Mouse (Mus musculus) bone marrow, adult 2 months (tissue): ENCODE results near the gene Rad18. TPM values are rescaled to one million over a fixed set of nuclear protein-coding genes. Genes with fewer than 3 reads are reported as not detected.

ENCODE experiments used
- H3K27ac ChIP-seq: fragments of 200-500 bp; 2 replicates; pipeline ENCODE4 v1.5.1; 2012; ENCODE audit warnings: low read depth, mild to moderate bottlenecking, control low read depth, inconsistent platforms, low read length; ENCODE audit not compliant: control insufficient read depth, poor library complexity, insufficient read depth
- H3K4me1 ChIP-seq: fragments of 200-500 bp; 2 replicates; pipeline ENCODE4 v1.6.1; 2011; ENCODE audit warnings: low read length; ENCODE audit not compliant: control insufficient read depth, insufficient read depth
- H3K4me3 ChIP-seq: fragments of 200-500 bp; replicated peaks from 2 replicates; pipeline ENCODE3; 2011; ENCODE audit warnings: mild to moderate bottlenecking, low read depth, low read length, control low read depth; ENCODE audit not compliant: control insufficient read depth
- CTCF ChIP-seq: fragments of 200-500 bp; IDR thresholded peaks from 2 replicates; pipeline ENCODE4 v1.5.1; 2011; ENCODE audit warnings: low read length, control low read depth; ENCODE audit not compliant: control insufficient read depth, insufficient read depth
- POLR2A ChIP-seq: fragments of 200-500 bp; IDR thresholded peaks from 2 replicates; pipeline ENCODE4 v1.6.1; 2011; ENCODE audit warnings: low read depth, mild to moderate bottlenecking, control low read depth, low read length, borderline replicate concordance; ENCODE audit not compliant: control insufficient read depth
- WGBS: fragments of 180-500 bp; shearing (Covaris S2); methylation state at CpG from one replicate; pipeline ENCODE4 v1.1.7; 2018; 5-methylcytosine and 5-hydroxymethylcytosine counted together
- polyA plus RNA-seq: library from polyadenylated mRNA; stranded (reverse); fragments of >200 nt; gene quantifications from 2 replicates; pipeline ENCODE4 v1.2.4, GENCODE M21; 2011; ENCODE audit warnings: low replicate concordance; ENCODE audit not compliant: missing spikeins, insufficient read depth, insufficient read length

Gene Rad18
- polyA plus RNA-seq, 1 experiment: 12.2 TPM

DNA sequence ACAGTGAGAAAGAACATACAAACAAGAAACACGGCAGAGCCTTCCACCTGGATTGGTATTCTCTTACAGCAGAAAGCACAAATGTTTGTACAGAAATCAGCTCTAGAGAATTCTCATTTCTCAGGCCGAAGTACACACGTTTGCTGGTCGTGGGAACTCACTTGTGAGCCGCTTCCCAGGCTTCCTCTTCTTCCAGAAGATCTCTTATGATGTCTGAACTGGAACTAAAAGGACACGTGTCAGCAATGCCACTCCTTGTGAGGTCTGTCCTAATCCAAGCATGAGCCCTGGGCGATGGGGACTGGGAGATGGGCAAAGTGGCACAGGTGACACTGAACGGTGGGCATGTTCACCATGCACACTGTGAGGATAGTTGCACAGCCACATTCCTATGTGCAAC lies 68.2 kb downstream of the Rad18 start:
- H3K4me1 ChIP-seq: no peaks in the 10 kb centered on the region; the same call in 1 of the 2 replicates
- TF ChIP-seq POLR2A (no peak), CTCF (no peak)
- 90% methylated on average over 8 of the region's 8 CpGs for WGBS
- no peak overlapping the region for H3K4me3 ChIP-seq
- no peak overlapping the region for H3K27ac ChIP-seq

DNA sequence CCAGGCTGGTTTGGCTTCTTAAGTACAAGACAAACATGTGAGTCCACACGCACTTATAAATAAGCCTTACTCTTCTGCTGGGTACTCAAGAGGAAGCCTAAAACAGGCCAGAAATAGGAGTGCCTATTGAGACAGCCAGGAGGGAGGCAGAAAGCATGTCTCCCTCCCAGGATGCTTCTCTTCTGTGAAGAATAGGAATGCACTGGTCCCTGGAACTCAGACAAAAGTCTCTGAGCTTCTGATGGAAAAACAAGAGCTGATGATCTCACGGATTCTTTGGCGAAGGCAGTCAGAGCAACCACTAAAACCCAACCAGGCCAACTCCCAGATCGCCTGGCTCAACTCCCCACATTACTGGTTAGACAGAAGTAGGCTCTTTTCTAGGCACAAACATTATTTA lies 74.2 kb downstream of the Rad18 start:
- Histone ChIP-seq H3K4me3 (no peak overlapping the region), H3K4me1 (no peaks in the 10 kb centered on the region; the same call in 1 of the 2 replicates), H3K27ac (no peak overlapping the region)
- WGBS: 94% methylated on average over 4 of the region's 4 CpGs
- TF ChIP-seq POLR2A (no peak), CTCF (no peak)

DNA sequence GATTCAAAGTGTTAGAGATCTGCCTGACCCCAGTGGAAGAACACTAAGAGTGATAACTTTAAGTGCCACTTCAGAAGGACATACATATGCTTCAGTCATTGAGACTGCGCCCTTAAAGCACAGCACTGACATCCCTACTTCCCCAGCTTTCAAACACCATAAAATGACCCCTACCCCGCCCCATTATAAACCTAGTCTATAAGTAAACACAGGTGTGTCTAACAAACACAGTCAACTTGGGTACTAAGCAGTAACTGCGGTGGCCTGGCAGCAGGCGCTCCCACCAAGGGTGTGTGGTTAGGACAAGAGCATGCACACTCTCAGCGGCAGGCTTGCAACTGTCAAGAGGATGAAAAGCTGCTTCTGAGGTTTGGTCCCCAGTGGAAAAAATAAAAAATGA lies 76.5 kb downstream of the Rad18 start:
- no peaks in the 10 kb centered on the region; the same call in 1 of the 2 replicates for H3K4me1 ChIP-seq
- no peak for TF ChIP-seq CTCF
- no peak for TF ChIP-seq POLR2A
- no peak overlapping the region for H3K27ac ChIP-seq
- H3K4me3 ChIP-seq: no peak overlapping the region
- 78% methylated on average over 5 of the region's 5 CpGs for WGBS

DNA sequence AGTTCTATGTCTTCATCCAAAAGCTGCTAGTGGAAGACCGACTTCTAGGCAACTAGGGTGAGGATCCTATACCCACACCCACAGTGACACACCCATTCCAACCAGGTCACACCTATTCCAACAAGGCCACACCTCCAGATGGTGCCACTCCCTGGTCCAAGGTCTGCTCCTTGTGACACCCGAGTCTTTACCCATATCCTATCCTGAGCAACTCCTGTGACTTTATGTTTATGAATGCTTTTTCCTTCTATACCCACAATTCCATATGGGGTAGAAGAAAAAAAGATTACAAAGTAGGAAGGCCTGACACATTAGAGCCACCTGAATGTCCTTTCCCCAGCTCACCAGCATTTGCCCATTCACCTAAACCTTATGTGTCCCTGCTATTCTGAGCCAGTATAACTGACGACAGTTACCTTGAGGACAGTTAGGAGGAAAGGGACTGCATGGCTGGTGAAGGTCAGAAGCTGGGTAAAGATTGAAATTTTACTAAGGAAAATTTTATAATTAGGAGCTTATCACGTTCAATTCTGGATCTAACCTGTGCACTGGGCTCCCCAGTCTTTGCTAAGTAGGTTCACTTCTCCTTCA lies 78.7 kb downstream of the Rad18 start:
- TF ChIP-seq CTCF (no peak), POLR2A (no peak)
- Histone ChIP-seq H3K4me1 (no peaks in the 10 kb centered on the region), H3K4me3 (no peak overlapping the region), H3K27ac (no peak overlapping the region)
- 93% methylated on average over 4 of the region's 4 CpGs for WGBS

DNA sequence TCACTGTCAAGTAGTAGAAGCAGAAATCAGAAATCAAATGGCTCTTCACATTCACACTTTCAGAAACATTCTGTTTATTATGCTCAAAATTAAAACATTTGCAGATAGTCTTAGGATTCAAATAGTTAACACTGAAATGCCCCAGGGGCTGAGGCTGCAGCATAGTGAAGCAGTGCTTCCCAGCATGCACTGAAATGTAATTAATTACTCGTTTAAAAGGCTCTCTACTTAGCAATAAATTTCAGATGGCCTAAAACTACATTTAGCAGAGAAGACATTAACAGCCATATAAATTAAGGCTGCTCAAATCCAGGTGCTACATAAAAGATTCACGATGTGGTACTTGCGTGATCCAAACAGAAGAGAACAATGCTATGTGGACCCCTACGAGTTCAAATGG lies 87.5 kb downstream of the Rad18 start:
- TF ChIP-seq POLR2A (no peak), CTCF (no peak)
- Histone ChIP-seq H3K27ac (no peak overlapping the region), H3K4me1 (no peaks in the 10 kb centered on the region), H3K4me3 (no peak overlapping the region)
- 81% methylated on average over 4 of the region's 4 CpGs for WGBS

DNA sequence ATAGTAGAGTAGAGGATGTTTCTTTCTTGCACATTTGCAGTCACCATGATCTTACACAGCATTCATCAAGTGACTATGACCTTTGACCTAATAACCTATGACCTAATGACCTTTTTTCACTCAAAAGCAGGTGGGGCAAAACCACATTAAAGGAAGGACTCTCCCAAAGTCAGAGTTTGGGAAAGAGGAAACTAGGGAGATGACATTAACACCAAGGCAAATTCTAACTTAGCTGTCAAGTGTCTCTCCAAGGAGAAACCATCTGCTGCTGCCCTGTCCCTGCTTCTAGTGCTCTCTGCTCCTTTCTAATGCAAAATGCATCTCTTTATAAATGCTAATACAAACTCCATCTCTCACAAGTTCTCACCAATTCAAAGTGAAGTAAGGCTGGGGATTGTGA lies 92.6 kb downstream of the Rad18 start:
- Histone ChIP-seq H3K4me1 (no peaks in the 10 kb centered on the region), H3K4me3 (no peak overlapping the region), H3K27ac (no peak overlapping the region)
- TF ChIP-seq POLR2A (no peak), CTCF (no peak)

DNA sequence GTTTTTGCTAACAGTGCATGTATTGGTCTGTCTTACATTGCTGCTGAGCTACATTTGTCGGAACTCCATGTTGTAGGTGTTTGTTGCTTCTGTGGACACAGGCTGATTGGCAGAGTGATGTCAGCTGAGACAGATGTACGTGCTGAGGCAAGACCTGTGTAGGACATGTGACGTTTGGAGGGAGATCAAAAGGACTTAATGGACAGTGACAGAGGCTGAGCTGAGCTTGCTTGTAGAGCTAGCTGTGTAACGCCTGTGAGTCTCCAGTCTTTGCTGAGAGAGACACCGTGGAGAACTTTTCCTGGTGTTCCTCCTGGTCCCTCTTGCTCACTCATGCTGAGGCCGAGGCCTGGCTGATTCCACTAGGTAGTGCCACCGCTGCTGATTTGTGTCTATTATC lies 101.5 kb downstream of the Rad18 start:
- H3K4me1 ChIP-seq: no peaks in the 10 kb centered on the region
- 82% methylated on average over 7 of the region's 7 CpGs for WGBS
- TF ChIP-seq CTCF (no peak), POLR2A (no peak)
- H3K4me3 ChIP-seq: no peak overlapping the region
- no peak overlapping the region for H3K27ac ChIP-seq

DNA sequence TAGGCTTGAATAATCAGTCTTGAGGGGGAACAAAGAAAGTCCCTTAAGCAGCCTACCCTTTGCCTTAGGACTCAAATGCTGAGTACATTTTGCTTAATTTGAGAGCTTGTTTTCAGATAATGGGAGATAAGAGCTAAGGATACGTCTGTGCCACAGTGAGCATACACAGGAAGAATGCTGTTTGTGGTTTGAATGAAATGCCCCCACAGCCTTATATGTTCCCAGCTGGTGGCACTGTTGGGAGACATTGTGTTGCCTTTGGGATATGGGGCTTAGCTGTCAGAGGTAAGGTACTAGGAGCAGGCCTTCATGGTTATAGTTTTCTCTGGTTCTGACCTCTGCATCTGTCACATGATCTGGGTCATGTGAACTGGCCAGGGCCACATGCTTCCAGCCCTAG lies 108.6 kb downstream of the Rad18 start:
- Histone ChIP-seq H3K4me1 (no peaks in the 10 kb centered on the region; the same call in 1 of the 2 replicates), H3K4me3 (no peak overlapping the region), H3K27ac (no peak overlapping the region)
- TF ChIP-seq CTCF (no peak), POLR2A (no peak)
- 13% methylated on average over 1 of the region's 1 CpGs for WGBS

DNA sequence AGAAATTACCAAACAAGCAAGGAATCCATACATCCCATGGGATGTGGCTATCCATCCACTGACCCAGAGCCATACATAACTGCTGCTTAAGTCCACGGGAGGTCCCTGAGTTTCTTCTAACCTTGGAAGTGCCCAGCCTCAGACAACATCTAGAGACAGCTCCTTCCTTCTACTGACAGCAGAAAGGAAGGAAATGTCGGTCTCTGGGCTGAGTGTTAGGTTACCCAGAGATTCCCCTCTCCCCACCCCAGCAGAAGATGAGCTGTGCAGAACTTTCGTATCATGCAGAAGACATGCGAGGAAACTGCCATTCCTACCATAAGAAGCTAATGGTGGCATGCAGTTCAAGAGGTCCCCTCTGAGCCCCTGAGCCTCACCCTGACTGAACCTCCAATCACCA lies 109.5 kb downstream of the Rad18 start:
- Histone ChIP-seq H3K27ac (no peak overlapping the region), H3K4me3 (no peak overlapping the region), H3K4me1 (no peaks in the 10 kb centered on the region; the same call in 1 of the 2 replicates)
- TF ChIP-seq CTCF (no peak), POLR2A (no peak)
- 7% methylated on average over 4 of the region's 4 CpGs for WGBS
